Mouse (Mus musculus) B cell, adult 2 months (primary cell): ENCODE results near the gene Psmd12.
"Not testable (repeated sequence)": the region's sequence is repeated elsewhere in the genome, so short reads cannot be mapped to it uniquely, and the experiment has no call there.

Experiments
- DNase-seq, 2 experiments: peaks; one replicate each; pipeline ENCODE4 v3.0.0; 2022

Psmd12 gene

DNA sequence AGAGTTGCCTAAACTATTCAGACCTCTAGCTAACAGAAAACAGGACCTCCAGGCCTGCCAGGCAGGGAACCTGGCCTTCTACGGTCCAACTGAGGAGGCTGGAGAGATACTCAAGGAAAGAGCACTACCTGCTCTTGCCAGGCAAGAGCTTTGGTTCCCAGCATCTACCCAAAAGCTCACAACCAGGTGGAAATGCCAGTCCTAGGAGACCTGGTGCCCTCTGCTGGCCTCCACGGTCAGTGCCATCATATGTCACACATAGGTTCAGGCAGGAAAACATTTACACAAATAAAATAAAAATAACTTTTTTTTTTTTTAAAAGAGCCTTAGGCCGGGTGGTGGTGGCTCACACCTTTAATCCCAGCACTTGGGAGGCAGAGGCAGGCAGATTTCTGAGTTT lies 16.8 kb upstream of the Psmd12 start:
- DNase-seq: peak; percentile 69 to 73

GRCm38 (mm10) chr11:107463251-107463681 lies 16.0 kb upstream of the Psmd12 start:
- DNase-seq: no peak

GRCm38 (mm10) chr11:107464141-107464540 lies 15.1 kb upstream of the Psmd12 start:
- no peak for DNase-seq

GRCm38 (mm10) chr11:107465041-107465440 lies 14.2 kb upstream of the Psmd12 start:
- no peak for DNase-seq

DNA sequence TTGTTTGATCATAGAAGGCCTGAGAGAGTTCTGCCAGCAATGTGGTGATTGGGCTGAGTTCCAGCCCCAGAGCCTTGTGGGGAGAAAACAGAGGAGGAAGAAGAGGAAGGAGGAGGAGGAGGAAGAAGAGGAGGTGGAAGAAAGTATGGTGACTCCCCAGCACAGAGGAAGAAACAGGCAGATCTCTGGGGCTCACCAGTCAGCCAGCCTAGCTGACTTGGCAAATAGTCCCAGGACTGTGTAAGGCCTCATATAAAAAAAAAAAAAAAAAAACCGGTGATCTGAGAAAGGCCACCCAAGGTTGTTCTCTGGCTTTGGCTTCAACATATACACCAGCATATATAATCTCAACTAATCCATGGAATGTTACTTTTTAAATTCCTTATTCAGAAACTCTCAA lies 13.3 kb upstream of the Psmd12 start:
- no peak for DNase-seq

DNA sequence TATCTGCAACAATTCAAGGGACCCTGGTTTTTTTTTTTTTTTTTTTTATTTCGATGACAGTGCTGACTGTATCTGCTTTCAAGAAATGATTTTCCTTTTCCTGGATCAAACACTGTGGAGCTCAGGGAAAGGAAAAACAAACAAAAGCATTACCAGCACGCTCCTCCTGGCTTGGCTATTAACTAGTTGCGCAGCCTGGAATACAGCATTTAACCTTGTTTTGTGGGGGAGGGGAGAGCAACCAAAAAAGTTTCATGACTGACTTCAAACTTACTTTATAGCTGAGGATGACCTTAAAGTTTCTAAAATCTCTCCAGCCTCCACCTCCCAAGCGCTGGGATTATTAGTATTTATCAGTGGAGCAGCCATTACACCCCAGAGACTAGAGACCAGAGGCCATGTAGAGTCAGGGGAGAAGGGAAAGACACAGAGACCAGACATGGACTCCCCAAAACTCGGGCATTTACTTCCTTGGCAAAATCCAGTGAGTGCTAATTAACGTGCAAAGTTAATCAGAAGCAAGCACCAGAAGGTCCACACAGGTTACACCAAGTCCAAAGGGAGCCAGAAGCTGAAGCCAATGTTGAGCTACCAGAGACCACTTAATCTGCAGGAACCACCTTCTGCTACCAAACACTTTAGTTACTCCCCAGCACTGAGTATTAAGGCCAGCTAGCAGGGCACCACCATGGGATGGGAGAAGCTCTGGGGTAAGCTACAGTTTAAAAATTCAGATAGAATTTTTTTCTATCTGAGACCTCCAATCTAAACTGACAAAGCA lies 12.5 kb upstream of the Psmd12 start:
- no peak for DNase-seq

- no peak for DNase-seq
These were observed 10.8 kb upstream of the Psmd12 start for GRCm38 (mm10) chr11:107468252-107469030.

DNA sequence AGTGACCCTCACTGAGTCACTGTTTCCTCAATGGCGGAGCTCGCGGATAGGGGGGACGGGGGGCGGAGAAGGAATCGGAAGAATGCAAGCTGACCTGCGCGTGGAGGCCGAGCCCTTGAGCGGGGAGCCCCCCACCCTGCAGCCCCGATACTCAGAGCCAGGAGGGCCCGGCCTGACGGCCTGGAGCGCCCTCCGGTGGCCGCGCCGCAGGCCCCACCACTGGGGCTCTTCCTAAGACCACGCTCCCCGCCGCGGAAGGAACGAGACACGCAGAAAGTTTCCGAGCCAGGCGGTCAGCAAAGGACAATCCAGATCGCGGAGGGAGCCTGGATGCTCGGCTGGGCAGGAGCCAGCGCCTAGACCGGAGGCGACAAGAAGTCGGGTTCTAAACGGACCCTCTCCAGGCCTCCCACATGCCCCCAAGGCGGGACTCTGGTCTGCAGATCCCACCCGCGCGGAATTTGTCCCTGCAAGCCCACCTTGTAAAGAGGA lies 10.2 kb upstream of the Psmd12 start:
- peak; percentile 72 to 82 for DNase-seq

DNA sequence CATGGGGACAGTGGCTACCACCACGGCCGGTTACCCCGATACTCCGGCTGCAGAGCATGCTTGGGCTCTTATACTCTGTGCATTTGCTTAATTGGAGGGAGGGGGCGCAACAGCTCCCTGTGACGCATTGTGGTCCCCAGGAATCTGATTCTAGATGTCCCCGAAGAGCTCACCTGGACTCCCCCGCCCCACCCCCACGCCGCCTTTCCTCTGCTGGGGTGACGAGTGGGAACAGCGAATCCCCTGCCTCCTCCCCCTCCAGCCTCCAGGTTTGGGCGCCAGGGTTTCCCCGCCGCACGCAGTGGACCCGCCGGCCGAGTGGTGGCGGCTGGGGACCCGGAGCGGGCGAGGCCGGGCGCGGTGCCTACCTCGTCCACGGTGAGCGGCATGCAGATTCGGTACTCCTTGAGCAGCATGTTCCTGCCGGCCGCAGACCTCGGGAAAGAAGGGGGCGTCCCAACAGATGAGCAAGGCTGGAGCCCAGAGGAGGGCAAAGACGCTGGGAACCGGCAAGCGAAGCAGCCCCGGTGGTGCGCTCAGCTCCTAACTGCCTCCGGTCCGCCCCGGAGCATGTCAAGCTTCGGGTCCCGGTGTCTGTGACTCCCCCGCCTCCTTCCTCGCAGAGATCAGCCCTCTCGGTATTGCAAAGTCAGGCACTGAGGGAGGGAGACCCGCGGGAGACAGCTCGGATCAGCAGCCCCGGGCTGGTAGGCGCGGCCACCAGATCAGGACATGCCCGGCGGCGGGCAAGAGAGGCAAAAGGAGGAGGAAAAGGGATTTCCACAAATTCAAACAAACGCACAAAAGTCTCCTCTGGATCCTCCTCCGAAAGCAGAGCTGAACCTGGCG lies 9.5 kb upstream of the Psmd12 start:
- DNase-seq: peak; percentile 62 to 65

DNA sequence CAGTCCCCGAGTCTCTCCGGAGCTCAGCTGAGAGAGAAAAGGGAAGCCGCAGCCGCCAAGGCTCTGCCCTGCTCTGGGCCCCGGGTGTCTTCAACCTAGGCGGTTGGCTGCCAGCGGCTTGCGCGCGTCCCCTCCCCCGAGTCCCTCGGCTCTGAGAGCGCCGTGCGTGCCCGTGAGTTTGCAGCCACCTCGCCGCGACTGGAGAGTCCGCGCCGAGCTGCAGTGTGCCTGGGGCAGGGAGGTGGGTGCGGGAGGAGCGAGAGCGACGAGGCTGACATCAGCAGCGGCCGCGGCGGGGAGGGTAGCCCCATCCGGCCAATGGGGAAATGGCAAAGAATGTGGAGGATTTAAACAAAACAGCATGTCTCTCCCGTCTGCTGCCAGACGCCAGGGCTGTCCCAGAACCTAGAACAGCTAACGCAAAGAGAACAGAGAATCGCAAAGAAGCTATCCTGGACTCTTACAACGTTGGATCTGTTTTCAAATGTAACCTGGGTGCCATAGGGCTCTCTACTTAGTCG lies 8.7 kb upstream of the Psmd12 start, which contains the start of gene Pitpnc1:
Gene Pitpnc1, minus strand, starts transcription at position 179 of the 521 bp plus-strand sequence.
- peak; percentile 78 to 82 for DNase-seq

- DNase-seq: no peak
These were observed 8.1 kb upstream of the Psmd12 start for GRCm38 (mm10) chr11:107471071-107471720.

- DNase-seq: no peak
These were observed 7.0 kb upstream of the Psmd12 start for GRCm38 (mm10) chr11:107472304-107472703.

GRCm38 (mm10) chr11:107473137-107473820 lies 6.0 kb upstream of the Psmd12 start:
- peak; percentile 66 to 73 for DNase-seq

- DNase-seq: no peak
These were observed 549 bp downstream of the Psmd12 start for GRCm38 (mm10) chr11:107479862-107480203.

DNA sequence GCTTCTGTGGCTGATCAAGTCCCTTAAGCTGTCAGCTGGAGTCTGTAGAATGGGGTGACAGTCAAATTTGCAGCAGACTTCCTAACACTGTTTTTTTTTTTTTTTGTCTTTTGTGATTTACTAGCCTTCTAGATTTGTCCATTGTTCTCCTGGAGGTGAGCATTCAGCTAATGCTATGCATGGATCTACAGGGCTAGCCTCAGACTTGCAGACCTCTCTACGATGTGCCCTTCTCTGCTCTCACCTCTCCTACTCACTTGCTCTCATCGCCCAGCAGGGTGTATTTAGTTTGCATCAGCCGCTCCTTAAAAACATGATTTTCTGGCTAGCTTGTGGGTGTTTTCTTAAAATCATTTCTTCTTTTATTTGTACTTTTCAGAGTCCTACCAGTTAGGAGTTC lies 5.1 kb downstream of the Psmd12 start:
- no peak for DNase-seq

DNA sequence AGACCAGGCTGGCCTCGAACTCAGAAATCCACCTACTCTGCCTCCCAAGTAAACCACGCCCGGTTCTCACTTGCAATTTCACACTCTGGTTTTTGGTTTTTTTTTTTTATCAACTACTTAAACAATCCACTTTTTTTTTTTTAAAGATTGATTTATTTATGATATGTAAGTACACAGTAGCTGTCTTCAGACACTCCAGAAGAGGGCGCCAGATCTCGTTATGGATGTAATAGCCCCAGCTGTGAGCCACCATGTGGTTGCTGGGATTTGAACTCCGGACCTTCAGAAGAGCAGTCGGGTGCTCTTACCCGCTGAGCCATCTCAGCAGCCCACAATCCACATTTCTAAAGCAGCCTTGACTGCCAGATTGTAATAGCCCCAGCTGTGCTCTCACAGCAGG lies 23.5 kb downstream of the Psmd12 start:
- DNase-seq: peak in 1 of 2 experiments; percentile 5

GRCm38 (mm10) chr11:107504364-107504763 lies 25.1 kb downstream of the Psmd12 start:
- not testable (repeated sequence) for DNase-seq

- peak; percentile 38 to 49 for DNase-seq
These were observed 27.0 kb downstream of the Psmd12 start for GRCm38 (mm10) chr11:107506260-107506659.

DNA sequence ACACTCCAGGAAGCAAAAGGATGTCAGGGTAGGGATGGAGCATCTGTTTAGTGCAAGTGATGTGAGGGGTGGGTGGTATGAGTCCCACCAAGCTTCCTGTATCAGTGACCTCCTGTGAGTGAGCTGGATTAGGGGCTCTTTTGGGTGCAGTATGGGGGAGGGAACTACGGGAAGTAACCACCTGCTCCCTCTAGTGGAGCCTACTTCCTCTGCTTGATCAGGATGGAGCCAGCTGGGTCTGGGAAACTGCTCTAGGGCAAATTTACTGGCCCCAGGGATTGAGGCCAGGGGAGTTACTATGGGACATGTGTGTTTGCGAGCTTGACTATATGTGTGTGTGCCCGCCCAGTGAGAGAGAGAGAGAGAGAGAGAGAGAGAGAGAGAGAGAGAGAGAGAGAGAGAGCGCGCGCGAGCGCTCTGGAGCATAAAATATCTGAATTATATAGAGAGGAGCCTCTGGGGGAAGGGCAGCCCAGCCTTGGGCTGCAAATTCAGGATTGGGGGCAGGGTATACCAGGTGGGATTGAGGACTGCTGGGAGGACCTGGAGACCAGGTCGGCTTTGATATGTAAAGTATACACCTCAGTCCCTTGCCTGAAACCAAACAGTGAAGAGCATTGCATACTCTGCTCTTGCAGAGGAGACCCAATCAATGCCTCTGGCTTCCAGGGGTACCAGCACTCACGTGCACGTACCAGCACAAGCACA lies 30.5 kb downstream of the Psmd12 start:
- DNase-seq: peak in 1 of 2 experiments; percentile 8

- DNase-seq: peak in 1 of 2 experiments; percentile 22
These were observed 31.3 kb downstream of the Psmd12 start for GRCm38 (mm10) chr11:107510362-107511269.
